Mouse (Mus musculus) liver, postnatal 0 days (tissue): ENCODE measurements around the gene Slc26a3. TPM values are rescaled to one million over a fixed set of nuclear protein-coding genes. Genes with fewer than 3 reads are reported as not detected.

Experiments used
- ATAC-seq: fragments of 200-750 bp; cut with Nextera tagmentation; 2 replicates; pipeline ENCODE4 v1.8.0; 2017; ENCODE audit warnings: mild to moderate bottlenecking, moderate library complexity
- DNase-seq: peaks from one replicate; pipeline ENCODE4 v3.0.0-alpha.2; 2016
- H3K27ac ChIP-seq: fragments of 300-500 bp; sonication (generic); 2 replicates; pipeline ENCODE4 v1.5.1; 2014; ENCODE audit warnings: antibody characterized with exemption, moderate library complexity, mild to moderate bottlenecking, low read depth
- H3K27me3 ChIP-seq: fragments of 300-500 bp; sonication (generic); 2 replicates; pipeline ENCODE4 v1.6.1; 2014; ENCODE audit warnings: low read length, control low read depth, mixed read lengths; ENCODE audit not compliant: insufficient read depth
- H3K36me3 ChIP-seq: fragments of 300-500 bp; sonication (generic); replicated peaks from 2 replicates; pipeline ENCODE4 v1.6.1; 2014; ENCODE audit warnings: mild to moderate bottlenecking, control low read depth, low read length, moderate library complexity, mixed read lengths; ENCODE audit not compliant: insufficient read depth
- H3K4me1 ChIP-seq: fragments of 300-500 bp; sonication (generic); 2 replicates; pipeline ENCODE4 v1.6.1; 2014; ENCODE audit warnings: antibody characterized with exemption, mild to moderate bottlenecking, control low read depth; ENCODE audit not compliant: insufficient read depth
- H3K4me2 ChIP-seq: fragments of 300-500 bp; sonication (generic); 2 replicates; pipeline ENCODE4 v1.6.1; 2014; ENCODE audit warnings: low read depth, mild to moderate bottlenecking, low read length, moderate library complexity, mixed read lengths
- H3K4me3 ChIP-seq: fragments of 300-500 bp; sonication (generic); 2 replicates; pipeline ENCODE4 v1.5.1; 2014; ENCODE audit warnings: low read depth, low read length
- H3K9ac ChIP-seq: fragments of 300-500 bp; sonication (generic); replicated peaks from 2 replicates; pipeline ENCODE4 v1.6.1; 2014; ENCODE audit warnings: mild to moderate bottlenecking, moderate library complexity
- H3K9me3 ChIP-seq: fragments of 300-500 bp; sonication (generic); 2 replicates; pipeline ENCODE4 v1.6.1; 2016; ENCODE audit warnings: mild to moderate bottlenecking, control low read depth, low read length, mixed read lengths
- CTCF ChIP-seq: sonication (generic); IDR thresholded peaks from 2 replicates; pipeline ENCODE4 v1.5.1; 2016; ENCODE audit warnings: antibody characterized with exemption, low read depth
- EP300 ChIP-seq: IDR thresholded peaks from 2 replicates; pipeline ENCODE4 v1.6.1; 2016; ENCODE audit warnings: antibody characterized with exemption, low read depth, mild to moderate bottlenecking
- WGBS: fragments of 180-500 bp; shearing (Covaris S2); extraction: QIAGEN DNeasy Blood & Tissue Kit; methylation state at CpG from one replicate; pipeline ENCODE4 v1.1.7; 2014; ENCODE audit not compliant: insufficient replicate concordance; 5-methylcytosine and 5-hydroxymethylcytosine counted together
- polyA plus RNA-seq: library from polyadenylated mRNA; unstranded; fragments of >200 nt; fragmentation: Nextera tagmentation; extraction: Ambion mirVana; gene quantifications from 2 replicates; pipeline ENCODE4 v1.2.1, GENCODE M21; 2015

The Slc26a3 gene
- polyA plus RNA-seq, 1 experiment from 2014 or later, result 0.09 TPM

- TF ChIP-seq EP300 (no peak), CTCF (no peak)
- DNase-seq (no peak), ATAC-seq (no peak)
Observed at GRCm38 (mm10) chr12:31486431-31486830, 95.8 kb downstream of the Slc26a3 start.

GRCm38 (mm10) chr12:31498936-31499313, 108.3 kb downstream of the Slc26a3 start:
- peak overlapping the region; percentile 92 for H3K9ac ChIP-seq
- H3K36me3 ChIP-seq, result peaks cover 6% of the 10 kb centered on the region; the same call in 1 of the 2 replicates
- H3K27me3 ChIP-seq, result no peaks in the 10 kb centered on the region
- ATAC-seq (no peak), DNase-seq (no peak)
- H3K9me3 ChIP-seq, result no peaks in the 10 kb centered on the region
- peaks cover 18% of the 10 kb centered on the region for H3K4me1 ChIP-seq
- peak overlapping the region; percentile 94 for H3K4me3 ChIP-seq
- H3K27ac ChIP-seq, result peak overlapping the region; percentile 87
- under 1% methylated on average over 25 of the region's 25 CpGs for WGBS
- no peak for TF ChIP-seq CTCF
- no peak for TF ChIP-seq EP300
- H3K4me2 ChIP-seq, result peak overlapping the region; percentile 97

More at GRCm38 (mm10) chr12:31486431-31486830, 95.8 kb downstream of the Slc26a3 start:
- H3K27ac ChIP-seq, result no peak overlapping the region
- H3K4me2 ChIP-seq, result no peak overlapping the region
- no peak overlapping the region for H3K9ac ChIP-seq
- peaks cover 42% of the 10 kb centered on the region for H3K36me3 ChIP-seq
- WGBS, result 77% methylated on average over 6 of the region's 6 CpGs
- no peaks in the 10 kb centered on the region for H3K4me1 ChIP-seq
- no peaks in the 10 kb centered on the region for H3K27me3 ChIP-seq
- H3K9me3 ChIP-seq, result no peaks in the 10 kb centered on the region
- no peak overlapping the region for H3K4me3 ChIP-seq

- peak within 1 kb of the TSS; percentile 87 for H3K27ac ChIP-seq
- 1% methylated on average over 61 of the region's 68 CpGs for WGBS
- DNase-seq (peak; percentile 95), ATAC-seq (peak; percentile 98)
- H3K9me3 ChIP-seq, result no peaks in the 10 kb centered on the region
- peak within 1 kb of the TSS; percentile 97 for H3K4me2 ChIP-seq
- peak within 1 kb of the TSS; percentile 94 for H3K4me3 ChIP-seq
- H3K9ac ChIP-seq, result peak within 1 kb of the TSS; percentile 92
- H3K4me1 ChIP-seq, result peaks cover 18% of the 10 kb centered on the region
- peak; percentile 38; the same call in 1 of the 2 replicates for TF ChIP-seq EP300
- TF ChIP-seq CTCF, result no peak
- peaks cover under 1% of the 10 kb centered on the region; the same call in 1 of the 2 replicates for H3K36me3 ChIP-seq
- no peaks in the 10 kb centered on the region for H3K27me3 ChIP-seq
Observed at GRCm38 (mm10) chr12:31499314-31500131, 108.9 kb downstream of the Slc26a3 start, which contains the start of gene Cbll1. Gene Cbll1 (minus strand): TSS chr12:31499616.

GRCm38 (mm10) chr12:31500196-31500595, 109.5 kb downstream of the Slc26a3 start:
- H3K36me3 ChIP-seq, result no peaks in the 10 kb centered on the region
- peak; percentile 5 for ATAC-seq
- WGBS, result 13% methylated on average over 12 of the region's 12 CpGs
- H3K9ac ChIP-seq, result peak overlapping the region; percentile 92
- peak overlapping the region; percentile 87 for H3K27ac ChIP-seq
- H3K9me3 ChIP-seq, result no peaks in the 10 kb centered on the region
- TF ChIP-seq CTCF (no peak), EP300 (no peak)
- peak overlapping the region; percentile 94 for H3K4me3 ChIP-seq
- no peaks in the 10 kb centered on the region for H3K27me3 ChIP-seq
- peak overlapping the region; percentile 97 for H3K4me2 ChIP-seq
- peak; percentile 49 for DNase-seq
- peaks cover 18% of the 10 kb centered on the region for H3K4me1 ChIP-seq

- ATAC-seq, result no peak
- Histone ChIP-seq H3K9ac (no peak overlapping the region), H3K9me3 (no peaks in the 10 kb centered on the region), H3K4me2 (no peak overlapping the region), H3K27me3 (no peaks in the 10 kb centered on the region), H3K4me1 (peaks cover 18% of the 10 kb centered on the region), H3K4me3 (no peak overlapping the region), H3K27ac (no peak overlapping the region), H3K36me3 (no peaks in the 10 kb centered on the region)
- 30% methylated on average over 4 of the region's 4 CpGs for WGBS
- TF ChIP-seq CTCF (no peak), EP300 (no peak)
- no peak for DNase-seq
Observed at GRCm38 (mm10) chr12:31501266-31501665, 110.6 kb downstream of the Slc26a3 start.

- H3K27me3 ChIP-seq, result no peaks in the 10 kb centered on the region
- no peak overlapping the region for H3K27ac ChIP-seq
- TF ChIP-seq CTCF (peak; percentile 61), EP300 (no peak)
- no peak overlapping the region for H3K4me3 ChIP-seq
- H3K4me2 ChIP-seq, result no peak overlapping the region
- no peak for ATAC-seq
- H3K4me1 ChIP-seq, result peaks cover 12% of the 10 kb centered on the region
- no peak for DNase-seq
- H3K9me3 ChIP-seq, result no peaks in the 10 kb centered on the region
- no peak overlapping the region for H3K9ac ChIP-seq
- H3K36me3 ChIP-seq, result no peaks in the 10 kb centered on the region
Observed at GRCm38 (mm10) chr12:31503211-31503610, 112.5 kb downstream of the Slc26a3 start.
